Mouse (Mus musculus) forebrain, postnatal 0 days (tissue): ENCODE data around the gene Wwox. TPM values are rescaled to one million over a fixed set of nuclear protein-coding genes. Genes with fewer than 3 reads are reported as not detected.

Experiments used
- ATAC-seq: fragments of 200-750 bp; cut with Nextera tagmentation; 2 replicates; pipeline ENCODE4 v1.8.0; 2017; ENCODE audit warnings: mild to moderate bottlenecking, moderate library complexity
- DNase-seq: peaks from one replicate; pipeline ENCODE4 v3.0.0-alpha.2; 2015
- H3K27ac ChIP-seq: fragments of 300-500 bp; sonication (generic); 2 replicates; pipeline ENCODE4 v1.5.1; 2014; ENCODE audit warnings: low read depth, mild to moderate bottlenecking, antibody characterized with exemption, low read length, moderate library complexity, mixed read lengths
- H3K27me3 ChIP-seq: fragments of 300-500 bp; sonication (generic); 2 replicates; pipeline ENCODE4 v1.6.1; 2014; ENCODE audit warnings: mild to moderate bottlenecking, low read length, mixed read lengths; ENCODE audit not compliant: insufficient read depth
- H3K36me3 ChIP-seq: fragments of 300-500 bp; sonication (generic); 2 replicates; pipeline ENCODE4 v1.6.1; 2014; ENCODE audit warnings: mild to moderate bottlenecking, moderate library complexity; ENCODE audit not compliant: insufficient read depth
- H3K4me1 ChIP-seq: fragments of 300-500 bp; sonication (generic); 2 replicates; pipeline ENCODE4 v1.6.1; 2014; ENCODE audit warnings: antibody characterized with exemption; ENCODE audit not compliant: insufficient read depth
- H3K4me2 ChIP-seq: fragments of 300-500 bp; sonication (generic); 2 replicates; pipeline ENCODE4 v1.6.1; 2014; ENCODE audit warnings: low read depth, mild to moderate bottlenecking, moderate library complexity
- H3K4me3 ChIP-seq: fragments of 300-500 bp; sonication (generic); 2 replicates; pipeline ENCODE4 v1.5.1; 2014; ENCODE audit warnings: low read depth, low read length, mixed read lengths
- H3K9ac ChIP-seq: fragments of 300-500 bp; sonication (generic); 2 replicates; pipeline ENCODE4 v1.6.1; 2014; ENCODE audit warnings: mild to moderate bottlenecking
- H3K9me3 ChIP-seq: fragments of 300-500 bp; sonication (generic); 2 replicates; pipeline ENCODE4 v1.6.1; 2016; ENCODE audit warnings: low read length
- CTCF ChIP-seq: sonication (generic); IDR thresholded peaks from 2 replicates; pipeline ENCODE4 v1.5.1; 2016; ENCODE audit warnings: antibody characterized with exemption, control low read depth, low read depth
- WGBS: fragments of 180-500 bp; shearing (Covaris S2); extraction: QIAGEN DNeasy Blood & Tissue Kit; methylation state at CpG from one replicate; pipeline ENCODE4 v1.1.7; 2014; 5-methylcytosine and 5-hydroxymethylcytosine counted together
- polyA plus RNA-seq: library from polyadenylated mRNA; unstranded; fragments of >200 nt; fragmentation: Nextera tagmentation; extraction: Ambion mirVana; gene quantifications from 2 replicates; pipeline ENCODE4 v1.2.1, GENCODE M21; 2015
- total RNA-seq: library from RNA; depleted of rRNA; stranded (reverse); fragments of >200 nt; gene quantifications from 2 replicates; pipeline ENCODE4 v1.2.3, GENCODE M21; 2014

The Wwox gene
- total and polyA plus RNA-seq, 2 experiments from 2014 or later = 13.2 to 17.3 TPM

DNA sequence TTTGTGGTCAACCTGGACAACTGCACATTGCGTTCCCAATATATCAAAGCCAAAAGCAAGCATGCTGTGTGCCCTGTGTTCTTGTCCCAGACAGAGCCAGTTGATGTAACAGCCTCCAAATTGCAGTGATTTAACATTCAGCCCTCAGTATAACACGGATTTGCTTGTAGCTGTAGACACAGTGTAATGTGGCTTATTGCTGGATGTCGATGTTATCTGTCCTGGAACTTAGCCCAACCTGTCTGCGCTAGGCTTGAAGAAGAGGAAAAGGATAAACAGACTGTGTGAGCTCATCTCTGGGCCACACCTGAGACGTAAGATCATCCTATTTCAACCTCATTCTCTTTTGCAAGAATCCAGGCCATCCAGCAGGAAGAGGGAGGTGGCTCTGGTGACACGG, 508.5 kb downstream of the Wwox start:
- Histone ChIP-seq H3K9me3 (no peaks in the 10 kb centered on the region), H3K9ac (no peak overlapping the region), H3K27me3 (peaks cover 3% of the 10 kb centered on the region), H3K27ac (no peak overlapping the region), H3K4me3 (no peak overlapping the region), H3K4me1 (no peaks in the 10 kb centered on the region), H3K36me3 (no peaks in the 10 kb centered on the region), H3K4me2 (no peak overlapping the region)
- TF ChIP-seq CTCF = no peak
- WGBS = 72% methylated on average over 6 of the region's 6 CpGs
- ATAC-seq (no peak), DNase-seq (no peak)

GRCm38 (mm10) chr8:114956377-114957168, 517.1 kb downstream of the Wwox start:
- no peak for ATAC-seq
- DNase-seq = no peak
- Histone ChIP-seq H3K9ac (no peak overlapping the region), H3K4me3 (no peak overlapping the region), H3K27ac (no peak overlapping the region), H3K27me3 (no peaks in the 10 kb centered on the region), H3K9me3 (no peaks in the 10 kb centered on the region), H3K4me2 (no peak overlapping the region), H3K36me3 (no peaks in the 10 kb centered on the region), H3K4me1 (no peaks in the 10 kb centered on the region)
- TF ChIP-seq CTCF = no peak
- WGBS = 77% methylated on average over 8 of the region's 8 CpGs

- ATAC-seq (no peak), DNase-seq (no peak)
- Histone ChIP-seq H3K4me2 (no peak overlapping the region), H3K27ac (no peak overlapping the region), H3K27me3 (no peaks in the 10 kb centered on the region), H3K9me3 (no peaks in the 10 kb centered on the region), H3K9ac (no peak overlapping the region), H3K4me1 (no peaks in the 10 kb centered on the region), H3K4me3 (no peak overlapping the region), H3K36me3 (no peaks in the 10 kb centered on the region)
- no peak for TF ChIP-seq CTCF
- 83% methylated on average over 16 of the region's 16 CpGs for WGBS
Observed at GRCm38 (mm10) chr8:114958437-114959107, 519.1 kb downstream of the Wwox start.

DNA sequence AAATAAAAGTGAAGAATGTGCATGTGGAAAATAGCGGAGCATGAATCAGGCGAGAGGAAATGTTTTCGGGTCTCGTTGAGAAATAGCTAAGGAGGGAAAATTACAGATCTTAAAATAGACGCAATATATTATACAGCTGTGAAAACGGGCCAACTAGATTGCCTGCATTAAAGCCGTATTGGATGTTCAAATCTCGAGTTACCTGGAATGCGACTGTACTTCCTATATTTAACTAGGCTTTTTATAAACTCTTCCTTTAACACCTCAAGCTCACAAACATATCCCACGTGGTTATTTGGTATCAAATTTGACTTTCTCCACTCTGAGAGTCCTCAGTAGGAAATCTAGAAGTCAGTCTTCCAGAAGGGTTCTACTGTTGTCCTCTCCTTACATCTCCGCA, 520.0 kb downstream of the Wwox start:
- Histone ChIP-seq H3K27ac (no peak overlapping the region), H3K27me3 (no peaks in the 10 kb centered on the region), H3K9ac (no peak overlapping the region), H3K36me3 (no peaks in the 10 kb centered on the region), H3K4me1 (no peaks in the 10 kb centered on the region), H3K9me3 (no peaks in the 10 kb centered on the region), H3K4me3 (no peak overlapping the region), H3K4me2 (no peak overlapping the region)
- ATAC-seq (no peak), DNase-seq (no peak)
- 83% methylated on average over 11 of the region's 11 CpGs for WGBS
- no peak for TF ChIP-seq CTCF

DNA sequence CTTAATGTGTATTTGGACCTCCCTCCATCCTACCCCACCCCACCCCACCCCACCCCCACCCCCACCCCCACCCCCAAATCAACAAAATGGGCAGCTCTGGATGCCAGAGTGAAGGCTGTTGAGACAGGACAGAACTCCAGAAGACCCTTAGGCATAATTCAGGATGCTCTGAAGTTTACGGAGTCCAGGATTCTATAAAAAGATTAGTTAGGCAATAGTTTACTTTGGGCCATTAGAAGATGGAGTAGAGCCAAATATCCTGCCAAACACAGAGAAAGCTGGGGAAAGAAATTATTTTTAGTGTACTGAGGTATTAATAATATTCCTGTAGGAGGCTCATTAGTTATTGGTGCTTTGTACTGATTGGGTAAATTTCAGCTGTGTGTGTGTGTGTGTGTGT, 523.0 kb downstream of the Wwox start:
- ATAC-seq = no peak
- DNase-seq = no peak
- Histone ChIP-seq H3K27ac (no peak overlapping the region), H3K9me3 (no peaks in the 10 kb centered on the region), H3K4me3 (no peak overlapping the region), H3K27me3 (no peaks in the 10 kb centered on the region), H3K9ac (no peak overlapping the region), H3K36me3 (no peaks in the 10 kb centered on the region), H3K4me1 (no peaks in the 10 kb centered on the region), H3K4me2 (no peak overlapping the region)
- 86% methylated on average over 1 of the region's 1 CpGs for WGBS
- no peak for TF ChIP-seq CTCF

GRCm38 (mm10) chr8:114963282-114963681, 523.8 kb downstream of the Wwox start:
- DNase-seq = no peak
- Histone ChIP-seq H3K9ac (no peak overlapping the region), H3K4me2 (no peak overlapping the region), H3K9me3 (no peaks in the 10 kb centered on the region), H3K27me3 (no peaks in the 10 kb centered on the region), H3K36me3 (no peaks in the 10 kb centered on the region), H3K4me1 (no peaks in the 10 kb centered on the region), H3K27ac (no peak overlapping the region), H3K4me3 (no peak overlapping the region)
- TF ChIP-seq CTCF = no peak
- no peak for ATAC-seq
- WGBS = 93% methylated on average over 4 of the region's 4 CpGs

DNA sequence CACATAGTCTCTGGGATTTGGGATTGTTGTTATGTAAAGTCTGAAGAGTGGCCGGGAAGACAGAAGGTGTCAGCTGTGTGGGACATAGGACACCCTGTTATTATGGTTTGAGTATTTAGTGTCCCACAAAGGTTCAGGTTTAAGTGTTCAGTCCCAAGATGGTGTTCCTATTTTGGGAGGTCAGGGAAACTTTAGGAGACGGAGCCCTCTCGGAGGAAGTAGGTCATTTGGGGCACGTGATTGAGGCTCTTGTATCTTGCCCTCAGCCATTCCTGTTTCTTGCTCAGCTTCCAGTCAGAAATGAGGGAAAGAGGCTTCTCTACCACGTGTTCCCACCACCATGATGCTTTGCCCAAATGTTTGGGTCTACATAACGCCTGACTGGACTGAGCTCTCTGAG, 524.8 kb downstream of the Wwox start:
- ATAC-seq (no peak), DNase-seq (no peak)
- Histone ChIP-seq H3K4me2 (no peak overlapping the region), H3K27ac (no peak overlapping the region), H3K27me3 (no peaks in the 10 kb centered on the region), H3K9ac (no peak overlapping the region), H3K36me3 (no peaks in the 10 kb centered on the region), H3K9me3 (no peaks in the 10 kb centered on the region), H3K4me3 (no peak overlapping the region), H3K4me1 (no peaks in the 10 kb centered on the region)
- no peak for TF ChIP-seq CTCF
- WGBS = 89% methylated on average over 6 of the region's 6 CpGs
